Mouse (Mus musculus) layer of hippocampus, adult 18-20 months (tissue): ENCODE data around the gene Dda1. TPM values are rescaled to one million over a fixed set of nuclear protein-coding genes. Genes with fewer than 3 reads are reported as not detected.
A peak's percentile ranks its signal among the peaks of the same experiment; 100 is the strongest.

Experiments
- DNase-seq, 2 experiments: peaks; one replicate each; pipeline ENCODE4 v3.0.0; 2022; ENCODE audit warnings: low spot score in 2 of 2
- total RNA-seq, 2 experiments: library from RNA; stranded (reverse); gene quantifications; 2 replicates each; pipeline ENCODE4 v1.2.3; 2021

Gene Dda1
- total RNA-seq, 2 experiments from 2014 or later, result 82.5 to 91.6 TPM

DNA sequence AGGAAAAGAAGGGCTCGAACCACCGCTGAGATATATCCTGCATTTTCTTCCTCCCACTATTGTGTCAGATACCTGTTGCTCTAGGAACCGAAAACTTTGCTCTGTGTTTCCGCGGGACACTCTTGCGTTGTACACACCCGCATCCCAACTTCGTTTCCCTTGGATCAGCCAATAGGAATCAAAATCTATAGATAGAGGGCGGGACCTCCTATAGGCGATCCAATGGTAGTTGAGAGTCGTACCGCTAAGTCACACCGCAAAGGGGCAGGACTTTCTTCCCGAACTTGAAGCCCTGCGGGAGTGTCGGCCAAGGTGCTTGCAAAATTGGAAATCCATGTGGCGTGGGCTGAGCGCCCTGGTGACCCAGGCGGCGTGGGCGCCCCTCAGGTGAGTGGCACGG lies 19.5 kb downstream of the Dda1 start:
- DNase-seq, result peak; percentile 85 to 92

DNA sequence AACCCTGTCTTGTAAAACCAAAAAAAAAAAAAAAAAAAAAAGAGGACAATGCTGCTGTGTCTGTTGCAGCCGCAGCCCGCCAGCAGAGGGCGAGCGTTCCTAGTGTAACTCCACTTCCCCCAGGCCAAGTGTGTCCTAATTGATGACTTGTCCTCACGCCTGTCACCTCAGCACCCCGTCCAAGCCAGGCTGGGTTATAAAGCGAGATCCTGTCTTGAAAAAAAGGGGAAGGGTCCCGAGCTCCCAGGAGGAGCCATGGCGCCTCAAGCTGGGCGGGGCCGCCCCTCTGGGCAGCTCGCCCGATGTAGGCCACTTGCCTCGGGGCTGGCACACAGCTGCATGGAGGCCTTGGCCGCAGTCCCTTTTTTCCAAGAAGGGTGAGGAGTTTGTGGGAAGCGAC lies 26.0 kb downstream of the Dda1 start:
- peak in 1 of 2 experiments; percentile 83 for DNase-seq

GRCm38 (mm10) chr8:71495811-71496210 lies 26.8 kb downstream of the Dda1 start:
- no peak for DNase-seq

DNA sequence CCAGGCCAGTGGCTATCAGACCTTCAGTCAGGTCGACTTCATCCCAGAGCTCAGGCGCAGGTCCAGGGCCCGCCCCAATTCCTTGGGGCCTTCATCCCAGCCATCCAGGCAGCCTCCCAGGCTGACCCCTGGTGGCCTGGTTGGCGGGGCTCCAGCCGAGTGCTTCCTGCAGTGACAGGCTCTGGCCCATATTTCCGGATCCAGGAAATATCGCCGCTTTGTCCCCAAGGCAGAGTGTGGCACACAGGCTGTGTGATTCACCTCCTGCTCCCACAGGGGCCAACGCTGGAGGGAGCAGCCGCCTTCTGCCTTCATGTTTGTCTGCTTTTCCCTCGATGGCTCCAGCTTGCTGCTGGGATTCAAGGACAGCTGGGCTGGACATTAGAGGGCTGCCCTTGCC lies 27.5 kb downstream of the Dda1 start:
- DNase-seq, result no peak

DNA sequence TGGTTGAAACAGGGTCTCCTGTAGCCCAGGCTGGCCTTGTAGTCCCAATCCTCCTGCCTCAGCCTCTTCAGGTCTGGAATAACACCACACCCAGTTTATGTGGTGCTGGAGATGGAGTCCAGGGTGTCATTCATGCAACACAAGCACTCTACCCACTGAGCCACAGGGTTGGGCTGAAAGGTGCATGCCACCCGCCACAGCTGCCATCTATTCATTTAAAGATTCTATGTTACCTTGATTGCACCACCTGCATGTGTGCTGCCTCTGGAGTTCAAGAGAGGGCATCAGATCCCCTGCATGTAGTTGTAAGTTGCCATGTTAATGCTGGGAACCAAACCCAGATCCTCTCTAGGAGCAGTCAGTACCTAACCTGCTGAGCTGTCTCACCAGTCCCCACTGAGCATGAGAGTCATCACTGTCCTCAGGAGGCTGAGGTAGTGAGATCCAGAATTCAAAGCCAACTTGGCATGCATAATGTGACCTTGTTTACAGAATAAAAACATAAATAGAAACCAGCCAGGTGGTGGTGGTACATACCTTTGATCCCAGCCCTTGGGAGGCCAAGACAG lies 28.2 kb downstream of the Dda1 start:
- DNase-seq, result no peak

DNA sequence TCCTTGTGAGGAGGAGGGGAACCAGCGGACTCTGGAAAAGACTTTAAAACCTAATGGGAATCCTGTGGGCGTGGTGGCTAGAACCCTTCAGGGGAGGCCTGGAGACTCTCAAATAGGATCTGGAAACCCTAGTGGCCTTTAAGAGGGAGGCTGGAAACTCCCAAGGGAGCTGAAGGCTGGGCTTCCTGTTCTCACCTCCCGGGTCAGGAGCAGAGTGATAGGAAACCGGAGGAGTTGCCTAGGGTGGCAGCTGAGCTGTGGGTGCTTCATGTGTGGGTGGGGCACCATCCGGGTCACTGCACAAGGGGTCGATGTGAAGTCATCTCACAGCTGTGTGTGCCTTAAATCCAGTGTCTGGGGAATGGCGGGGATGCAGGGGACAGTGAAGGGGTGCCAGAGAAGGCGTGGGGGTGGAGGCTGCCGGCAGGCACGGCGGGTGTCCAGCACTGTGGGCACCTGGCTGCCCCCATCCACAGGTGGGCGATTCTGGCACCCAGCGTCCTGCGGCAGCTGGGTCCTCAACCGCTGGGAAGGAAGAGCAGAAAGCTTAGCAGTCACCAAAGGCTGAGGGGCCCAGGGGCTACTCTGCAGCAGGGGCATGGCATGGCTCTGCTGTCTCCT lies 29.0 kb downstream of the Dda1 start:
- DNase-seq, result no peak

- no peak for DNase-seq
Measured at GRCm38 (mm10) chr8:71498816-71499690, 30.1 kb downstream of the Dda1 start.

DNA sequence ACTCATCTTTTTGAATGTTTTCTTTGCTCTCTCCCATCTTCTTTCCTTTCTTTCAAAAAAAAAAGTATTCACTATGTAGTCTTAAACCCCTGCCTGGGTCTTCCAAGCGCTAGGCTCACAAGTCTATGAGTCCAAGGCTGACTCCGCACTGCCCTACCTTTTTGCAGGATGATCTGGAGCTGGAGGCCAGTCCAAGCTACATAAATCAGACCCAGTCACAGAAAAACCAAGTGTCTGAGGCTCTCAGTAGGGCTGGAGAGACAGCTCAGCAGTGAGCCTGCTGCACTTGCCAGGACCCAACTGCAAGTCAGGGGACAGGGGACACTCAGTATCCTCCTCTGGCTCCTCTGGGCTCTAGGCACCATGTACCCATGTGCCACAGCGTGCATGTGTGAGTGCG lies 35.4 kb downstream of the Dda1 start:
- no peak for DNase-seq

GRCm38 (mm10) chr8:71505326-71505725 lies 36.3 kb downstream of the Dda1 start:
- no peak for DNase-seq

DNA sequence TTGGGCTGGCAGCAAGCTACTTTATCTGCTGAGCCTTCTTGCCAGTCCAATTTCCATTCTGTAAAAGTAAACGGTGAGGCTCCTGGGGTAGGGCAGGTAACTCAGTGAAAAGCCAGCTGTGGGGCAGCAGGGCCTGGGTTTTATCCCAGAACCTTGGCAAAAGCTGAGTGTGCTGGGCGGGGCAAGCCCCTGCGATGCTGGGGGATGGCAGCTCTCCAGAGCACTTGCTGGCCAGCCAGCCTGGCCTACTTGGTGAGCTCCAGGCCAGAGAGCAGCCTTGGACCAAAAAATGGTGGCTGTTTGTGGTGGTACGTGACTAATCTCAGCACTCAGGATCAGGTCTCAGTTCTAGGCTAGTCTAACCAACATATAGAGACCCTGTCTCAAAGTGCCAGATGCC lies 37.0 kb downstream of the Dda1 start:
- no peak for DNase-seq

- peak; percentile 71 to 90 for DNase-seq
Measured at GRCm38 (mm10) chr8:71507589-71508104, 38.6 kb downstream of the Dda1 start.

- DNase-seq, result no peak
Measured at GRCm38 (mm10) chr8:71509316-71509715, 40.3 kb downstream of the Dda1 start.

- DNase-seq, result no peak
Measured at GRCm38 (mm10) chr8:71511644-71512043, 42.6 kb downstream of the Dda1 start, which contains the start of gene Plvap. Gene Plvap, minus strand, starts transcription at chr8:71511752.

GRCm38 (mm10) chr8:71513018-71513754 lies 44.2 kb downstream of the Dda1 start:
- no peak for DNase-seq

DNA sequence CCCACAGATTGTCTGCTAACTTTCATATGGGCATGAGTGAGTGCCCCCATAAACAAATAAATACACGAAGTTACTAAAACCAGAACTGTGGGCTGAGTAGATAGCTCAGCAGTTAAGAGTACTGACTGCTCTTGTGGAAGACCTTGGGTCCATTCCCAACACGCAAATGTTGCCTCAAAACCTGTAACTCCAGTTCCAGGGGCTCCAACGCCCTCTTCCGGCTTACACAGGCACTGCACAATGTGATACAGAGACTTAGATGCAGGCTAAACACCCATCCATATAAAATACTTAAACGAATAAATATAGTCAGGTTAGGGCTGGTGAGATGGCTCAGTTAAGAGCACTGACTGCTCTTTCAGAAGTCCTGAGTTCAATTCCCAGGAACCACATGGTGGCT lies 46.0 kb downstream of the Dda1 start:
- DNase-seq, result no peak

DNA sequence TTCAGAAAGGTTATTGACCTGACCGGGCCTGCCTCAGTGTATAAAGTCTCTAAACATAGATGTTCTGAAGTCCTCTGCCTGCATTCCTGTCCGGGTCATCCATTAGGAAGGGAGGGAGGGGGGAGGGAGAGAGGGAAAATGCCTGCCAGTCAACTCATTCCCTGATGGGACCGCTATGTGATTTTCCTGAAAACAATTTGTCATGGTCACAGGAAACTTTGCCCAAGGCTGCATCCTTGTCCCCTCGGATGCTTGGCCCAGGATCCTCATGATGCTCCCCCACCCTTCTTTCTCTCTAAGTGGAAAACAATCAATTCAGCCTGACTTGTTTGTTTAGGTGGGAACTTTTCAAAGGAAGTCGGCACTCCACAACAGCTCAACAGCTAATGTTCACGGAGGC lies 47.8 kb downstream of the Dda1 start:
- no peak for DNase-seq

DNA sequence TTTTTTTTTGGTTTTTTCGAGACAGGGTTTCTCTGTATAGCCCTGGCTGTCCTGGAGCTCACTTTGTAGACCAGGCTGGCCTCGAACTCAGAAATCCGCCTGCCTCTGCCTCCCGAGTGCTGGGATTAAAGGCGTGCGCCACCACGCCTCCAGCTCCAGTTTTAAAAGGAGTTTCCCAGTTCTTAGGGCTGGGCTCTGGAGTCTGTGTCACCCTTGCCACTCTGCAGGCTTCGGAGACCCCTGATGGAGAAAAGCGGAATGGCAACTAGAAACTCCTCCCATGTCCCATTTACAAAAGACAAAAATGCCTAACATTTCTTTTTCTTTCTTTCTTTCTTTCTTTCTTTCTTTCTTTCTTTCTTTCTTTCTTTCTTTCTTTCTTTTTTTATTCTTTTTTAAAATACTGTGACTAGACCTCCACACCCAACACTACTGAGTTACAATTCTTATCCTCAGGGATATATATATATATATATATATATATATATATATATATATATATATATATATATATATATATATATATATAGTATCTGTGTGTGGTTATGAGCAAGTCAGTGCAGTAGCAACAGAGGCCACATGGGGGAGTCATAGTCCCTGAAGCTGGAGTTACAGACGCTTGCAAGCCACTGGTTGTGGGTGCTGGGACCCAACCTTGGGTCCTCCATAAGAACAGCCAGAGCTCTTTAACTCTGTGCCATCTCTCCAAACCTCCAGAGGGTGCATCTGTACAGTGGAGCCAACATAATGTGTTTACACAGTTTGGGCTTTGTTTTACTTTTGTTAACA lies 50.2 kb downstream of the Dda1 start:
- peak in 1 of 2 experiments; percentile 65 for DNase-seq

DNA sequence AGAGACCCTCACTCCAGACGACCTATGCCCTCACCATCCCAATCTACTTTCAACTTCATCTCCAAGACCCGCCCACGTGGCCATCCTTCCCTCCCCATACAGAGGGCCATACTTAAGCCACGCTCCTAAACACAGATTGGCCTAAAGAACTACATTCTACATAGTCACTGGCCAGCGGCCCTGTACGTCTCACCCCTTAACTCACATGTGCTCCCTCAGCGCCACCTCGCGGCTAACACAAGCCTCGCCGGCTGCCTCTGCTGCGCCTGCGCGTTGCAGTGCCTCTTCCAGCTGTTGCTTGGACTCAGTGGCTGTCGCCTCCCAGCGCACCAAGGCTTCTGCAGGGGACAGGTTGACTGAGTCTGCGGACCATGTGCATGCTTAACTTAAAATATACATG lies 52.6 kb downstream of the Dda1 start:
- peak; percentile 80 to 89 for DNase-seq

DNA sequence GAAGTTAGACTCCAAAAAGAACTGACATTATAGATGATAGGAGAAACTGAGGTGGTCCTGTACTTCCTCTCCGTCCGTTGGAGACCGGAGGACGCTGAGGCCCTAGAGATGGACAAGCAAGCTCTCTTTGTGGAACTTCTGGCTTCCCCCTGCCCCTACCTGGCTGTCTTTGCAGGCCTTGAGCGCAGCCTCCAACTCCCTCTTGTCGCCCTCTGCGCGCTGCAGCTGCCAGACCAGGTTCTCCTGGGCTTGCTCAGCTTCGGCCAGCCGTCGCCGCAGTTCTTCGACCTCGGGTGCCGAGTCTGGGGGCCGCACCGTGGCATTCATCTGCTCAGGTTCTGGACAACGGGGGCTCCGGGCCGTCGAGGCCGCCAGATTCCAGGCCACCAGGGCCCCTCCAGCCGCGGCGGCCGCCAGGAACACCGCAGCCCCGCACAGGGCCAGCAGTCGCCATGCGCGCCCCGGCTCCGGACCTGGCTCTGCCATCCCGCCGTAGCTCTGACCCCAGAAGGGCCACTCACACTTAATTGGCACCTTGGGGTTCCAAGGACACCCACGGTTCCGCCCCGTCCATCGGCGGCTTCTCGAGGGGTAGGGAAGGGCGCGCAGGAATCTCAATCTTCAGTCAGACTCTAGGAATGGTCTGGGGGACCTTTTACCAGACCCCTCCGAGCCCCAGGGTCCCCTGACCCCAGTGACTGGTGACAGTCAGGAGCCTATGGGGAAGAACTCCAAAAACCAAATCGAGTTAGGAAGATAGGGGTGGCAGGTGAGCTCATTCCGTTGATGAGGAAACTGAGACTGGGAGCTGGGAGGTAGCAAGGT lies 56.4 kb downstream of the Dda1 start, which contains the start of gene Ccdc194:
Gene Ccdc194, minus strand, starts transcription at position 486 of the 825 bp plus-strand sequence.
- DNase-seq, result no peak
